Mouse (Mus musculus) thymus, postnatal 0 days (tissue): ENCODE measurements around the gene Dgcr6. TPM values are rescaled to one million over a fixed set of nuclear protein-coding genes. Genes with fewer than 3 reads are reported as not detected.
A peak's percentile ranks its signal among the peaks of the same experiment; 100 is the strongest.

ENCODE experiments used
- DNase-seq: peaks from one replicate; pipeline ENCODE4 v3.0.0-alpha.2; 2015; ENCODE audit warnings: low spot score
- polyA plus RNA-seq: library from polyadenylated mRNA; unstranded; fragments of >200 nt; fragmentation: Nextera tagmentation; extraction: Ambion mirVana; gene quantifications from 2 replicates; pipeline ENCODE4 v1.2.1, GENCODE M21; 2015

The Dgcr6 gene
- polyA plus RNA-seq, 1 experiment from 2014 or later: 128 TPM

DNA sequence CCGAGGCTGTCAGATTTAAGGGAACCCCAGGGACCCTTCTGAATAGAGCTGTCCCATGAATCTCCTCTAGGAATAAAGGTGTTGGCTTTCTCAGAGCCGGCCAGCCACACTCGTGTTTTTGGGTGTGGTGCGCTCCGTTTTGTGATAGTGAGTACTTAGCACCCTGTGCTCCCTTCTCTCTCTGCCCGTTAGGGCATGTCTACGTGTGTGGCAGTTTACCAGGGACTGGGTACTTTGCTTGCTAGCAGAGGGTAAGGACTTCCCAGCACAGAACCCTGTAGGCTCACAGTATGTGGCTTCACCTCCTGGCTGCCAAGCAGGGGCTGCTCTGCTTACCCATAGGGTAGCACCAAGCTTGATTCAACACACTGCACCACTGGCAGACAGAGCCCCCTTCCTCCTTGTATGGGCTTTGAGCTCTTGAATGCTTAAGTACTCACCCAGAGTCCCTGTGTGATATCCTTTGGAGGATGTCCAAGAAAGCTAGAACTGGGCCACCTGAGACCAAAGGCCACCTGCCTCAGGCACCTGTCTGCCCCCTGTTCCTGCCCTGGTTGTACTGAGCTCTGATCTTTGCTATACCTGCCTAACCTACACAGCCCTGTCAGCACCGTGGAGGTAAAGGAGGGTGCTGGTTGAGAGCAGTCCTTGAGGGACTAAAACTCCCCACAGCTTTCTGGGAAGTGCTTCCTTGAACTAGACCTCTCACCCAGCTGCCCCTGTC is 16.2 kb downstream of the Dgcr6 start:
- no peak for DNase-seq

- no peak for DNase-seq
Measured at GRCm38 (mm10) chr16:18070798-18071197, 18.1 kb downstream of the Dgcr6 start.

GRCm38 (mm10) chr16:18072089-18072488 is 19.4 kb downstream of the Dgcr6 start:
- DNase-seq: no peak

DNA sequence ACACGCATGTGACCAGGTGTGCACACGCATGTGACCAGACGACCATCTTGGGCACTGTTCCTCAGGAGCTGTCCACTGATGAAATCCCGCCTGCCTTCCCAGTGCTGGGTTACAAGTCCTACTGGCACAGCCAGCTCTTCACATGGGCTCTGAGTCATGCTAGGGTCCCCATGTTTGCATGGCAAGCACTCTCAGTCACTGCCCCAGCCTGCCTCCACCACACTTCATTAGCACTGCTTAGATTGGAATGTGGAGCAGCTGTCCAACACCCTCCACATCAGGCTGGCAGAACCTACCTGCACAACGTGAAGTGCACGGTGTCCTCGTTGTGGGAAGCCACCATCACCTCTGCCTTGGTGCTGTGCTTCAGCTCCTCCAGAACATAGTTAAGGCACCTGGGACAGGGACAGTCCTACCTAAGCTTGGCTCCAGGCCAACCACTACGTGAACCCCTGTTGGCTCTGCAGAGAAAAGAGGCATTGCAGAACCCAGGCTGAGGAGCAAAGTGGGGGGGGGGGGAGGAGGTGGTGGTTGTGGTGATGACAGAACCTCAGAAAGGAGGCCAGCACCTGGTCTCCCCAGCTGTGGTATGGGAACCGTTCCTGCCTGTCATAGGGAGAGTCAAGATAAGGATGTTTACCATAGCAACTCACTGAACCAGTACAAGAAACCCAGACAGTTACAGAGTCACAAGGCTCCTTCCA is 20.8 kb downstream of the Dgcr6 start:
- peak; percentile 92 for DNase-seq

DNA sequence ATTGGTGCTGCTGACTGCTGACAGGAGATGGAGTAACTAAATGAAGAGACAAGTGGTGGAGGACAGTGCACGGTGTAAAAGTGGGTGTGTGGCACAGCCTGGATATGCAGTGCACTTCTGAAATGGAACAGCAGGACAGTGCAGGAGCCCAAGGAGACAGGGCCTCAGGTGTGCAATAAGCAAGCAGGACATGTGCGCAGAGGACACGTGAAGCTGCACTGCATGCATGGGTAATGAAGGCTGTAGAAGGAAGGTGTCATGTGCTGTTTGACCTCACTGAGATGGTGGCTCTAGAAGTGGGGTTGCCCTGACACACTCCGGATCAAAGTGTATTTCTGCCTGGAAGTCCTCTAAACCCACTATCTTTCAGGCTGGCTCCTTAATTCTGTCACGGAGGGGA is 22.0 kb downstream of the Dgcr6 start:
- no peak for DNase-seq

- DNase-seq: peak; percentile 57
Measured at GRCm38 (mm10) chr16:18075201-18075600, 22.5 kb downstream of the Dgcr6 start.

DNA sequence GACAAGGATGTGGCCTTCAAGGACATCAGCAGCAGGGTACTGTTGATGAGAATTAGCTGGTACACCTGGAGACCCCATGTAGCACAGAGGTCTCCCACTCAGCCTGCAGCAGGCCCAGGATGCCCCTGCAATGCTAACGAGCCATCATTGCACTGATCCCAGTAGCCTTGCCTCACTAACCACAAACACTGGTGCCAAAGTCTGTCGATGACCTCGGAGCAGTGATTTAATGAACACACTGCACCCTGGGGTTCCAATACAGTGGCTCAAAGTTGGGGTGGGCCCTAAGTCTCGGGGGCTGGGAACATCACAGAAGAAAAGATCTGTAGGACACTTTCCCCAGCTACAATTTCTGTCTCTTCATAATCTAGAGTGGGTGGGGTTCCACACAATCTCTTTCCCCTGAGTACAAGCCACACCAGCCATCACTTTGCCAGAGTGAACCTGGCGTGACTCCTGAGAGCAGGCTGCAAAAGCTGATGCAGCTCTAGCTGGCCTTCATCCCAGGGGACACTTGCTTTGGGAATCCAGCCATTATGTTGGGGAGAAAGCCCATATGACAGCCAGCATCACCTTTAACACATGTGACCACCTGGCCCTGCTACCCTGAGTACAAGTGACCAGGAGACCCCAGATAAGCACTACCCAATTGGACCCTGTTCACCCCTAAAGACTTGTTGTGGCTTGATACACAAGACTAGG is 25.8 kb downstream of the Dgcr6 start:
- no peak for DNase-seq

- no peak for DNase-seq
Measured at GRCm38 (mm10) chr16:18079300-18079699, 26.6 kb downstream of the Dgcr6 start.

- peak; percentile 75 for DNase-seq
Measured at GRCm38 (mm10) chr16:18080171-18080570, 27.5 kb downstream of the Dgcr6 start.

GRCm38 (mm10) chr16:18081149-18081827 is 28.6 kb downstream of the Dgcr6 start:
- DNase-seq: no peak

DNA sequence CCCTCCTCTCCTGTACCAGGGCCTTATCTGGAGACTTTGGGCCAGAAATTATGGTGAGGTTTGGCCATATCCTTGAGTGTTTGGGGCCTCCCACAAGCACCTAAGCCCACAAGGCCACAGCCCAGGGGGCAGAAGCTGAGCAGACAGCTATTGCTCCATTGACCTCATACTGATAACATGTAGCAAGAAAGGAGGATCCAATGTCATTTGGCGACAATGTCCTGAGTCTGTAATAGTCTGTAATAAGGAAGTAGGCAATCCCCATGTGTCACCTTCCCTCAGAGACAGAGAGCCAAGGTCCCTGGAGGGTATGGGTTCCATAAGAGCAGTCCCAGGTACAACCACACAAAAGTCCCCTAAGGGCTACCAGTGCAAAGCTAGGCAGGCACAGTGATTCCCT is 29.6 kb downstream of the Dgcr6 start:
- no peak for DNase-seq

GRCm38 (mm10) chr16:18083231-18083951 is 30.7 kb downstream of the Dgcr6 start:
- no peak for DNase-seq

GRCm38 (mm10) chr16:18084262-18084661 is 31.6 kb downstream of the Dgcr6 start:
- no peak for DNase-seq

- no peak for DNase-seq
Measured at GRCm38 (mm10) chr16:18087101-18087500, 34.4 kb downstream of the Dgcr6 start.

DNA sequence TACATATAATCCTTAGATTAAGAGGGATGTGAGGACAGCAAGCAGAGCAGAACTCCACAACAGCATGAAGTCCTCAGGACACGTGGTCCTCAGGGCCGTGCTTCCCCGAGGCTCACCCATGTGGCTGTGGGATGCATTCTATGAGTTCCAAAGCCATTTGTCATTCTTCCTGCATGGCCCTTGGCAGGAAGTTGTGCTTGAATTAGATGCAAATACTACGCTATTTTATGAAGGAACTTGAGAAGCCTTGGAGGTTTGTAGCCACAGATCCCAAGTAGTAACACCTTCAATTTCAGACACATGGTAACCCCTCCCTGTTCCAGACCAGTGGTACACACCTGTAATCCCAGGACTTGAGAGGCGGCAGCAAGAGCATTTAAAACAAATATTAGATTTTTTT is 43.7 kb downstream of the Dgcr6 start:
- no peak for DNase-seq

- no peak for DNase-seq
Measured at GRCm38 (mm10) chr16:18102816-18103215, 50.2 kb downstream of the Dgcr6 start.

DNA sequence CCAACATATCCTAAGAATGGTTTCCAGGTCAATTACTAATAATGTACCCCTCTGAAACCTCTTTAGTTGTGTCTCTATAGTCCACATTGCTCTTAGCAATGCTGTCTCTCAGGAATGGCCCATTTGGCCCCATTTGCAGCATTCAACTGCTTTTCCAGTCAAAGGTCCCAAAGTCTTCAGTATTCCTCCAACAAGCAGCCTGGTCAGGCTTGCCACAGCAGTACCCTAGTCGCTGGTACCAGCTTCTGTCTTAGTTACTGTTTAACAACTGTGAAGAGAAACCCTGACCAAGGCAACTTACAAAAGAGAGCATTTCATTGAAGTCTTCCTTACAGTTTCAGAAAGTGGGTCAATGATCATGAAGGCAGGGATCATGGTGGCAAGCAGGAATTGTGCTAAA is 50.7 kb downstream of the Dgcr6 start:
- DNase-seq: no peak

DNA sequence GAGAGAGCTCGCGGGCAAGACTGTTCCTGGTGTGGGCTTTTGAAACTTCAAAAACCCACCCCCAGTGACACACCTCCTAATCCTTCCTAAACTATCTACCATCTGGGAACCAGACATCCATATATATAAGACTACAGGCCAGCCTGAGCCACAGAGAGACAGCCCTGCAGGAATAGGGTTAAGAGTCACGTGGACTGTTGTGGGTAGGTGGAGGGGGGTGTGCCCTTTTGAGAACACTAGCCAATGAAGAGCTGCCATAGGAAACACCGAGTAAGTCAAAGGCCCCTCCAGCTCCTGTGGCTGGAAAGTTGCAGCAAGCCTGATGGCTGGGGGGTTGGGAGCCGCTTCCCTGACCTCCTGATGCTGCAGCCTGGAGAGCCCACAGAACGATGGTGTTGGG is 51.1 kb downstream of the Dgcr6 start:
- DNase-seq: no peak

- DNase-seq: no peak
Measured at GRCm38 (mm10) chr16:18108221-18108966, 55.7 kb downstream of the Dgcr6 start.

DNA sequence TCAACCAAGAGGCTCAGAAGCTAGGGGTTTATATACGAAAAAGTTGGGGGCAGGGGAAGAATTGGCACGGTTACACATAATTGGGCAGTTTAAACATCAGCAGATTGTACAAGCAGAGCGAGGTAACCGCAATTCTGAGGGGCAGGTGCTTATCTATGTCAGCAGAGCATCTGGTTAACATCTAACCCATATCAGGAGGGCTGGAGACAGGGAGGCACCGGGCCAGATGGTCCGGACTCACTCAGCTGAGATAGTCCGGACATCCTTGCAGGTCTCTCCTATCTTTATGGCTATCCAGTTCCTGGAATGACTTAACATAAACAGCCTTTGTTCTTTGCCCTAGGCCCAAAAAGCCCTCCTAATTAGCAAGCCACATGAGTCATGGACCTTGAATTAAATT is 58.4 kb downstream of the Dgcr6 start:
- DNase-seq: no peak
